Comparison of ENCODE assay signal across 9 mouse cellular contexts in genomic region chr11:71749671-71750070, GRCm38 (mm10). TPM values are rescaled to one million over a fixed set of nuclear protein-coding genes. Genes with fewer than 3 reads are reported as not detected.
DNase-seq lines count a peak whose midpoint lies in the region; ATAC-seq and TF ChIP-seq lines count a peak whose summit lies in the region.
"Had no signal": no experiment of that assay in that cellular context is flagged by ENCODE, and none has a peak within 500 bp of the region (broad histone marks: within the 10 kb centered on the region; RNA-seq: fewer than 3 reads in every experiment).

TSS of gene Wscd1 (plus strand) at chr11:71749920.

- H3K4me2 ChIP-seq in embryonic facial prominence, embryonic 13.5 days, result peak within 1 kb of the TSS; percentile 96
- H3K4me2 ChIP-seq in intestine, embryonic 15.5 days (replicated peaks), result peak within 1 kb of the TSS; percentile 94
- peak within 1 kb of the TSS; percentile 52 for H3K4me2 ChIP-seq in liver, embryonic 16.5 days (ENCODE audit: low read depth, low read length)

- peak within 1 kb of the TSS; percentile 78 for H3K9ac ChIP-seq in ES-Bruce4 (ENCODE audit: low read depth, poor library complexity, severe bottlenecking)
- peak within 1 kb of the TSS; percentile 64; the same call in 1 of the 2 replicates for H3K9ac ChIP-seq in embryonic facial prominence, embryonic 13.5 days
- H3K9ac ChIP-seq in intestine, embryonic 15.5 days, result 0 out of 2 replicates have a peak within 1 kb of the TSS, but pooled peaks have one; percentile 40
- no peak within 1 kb of the TSS for H3K9ac ChIP-seq in liver, embryonic 16.5 days (ENCODE audit: low read depth, low read length)

- H3K4me1 ChIP-seq in ES-Bruce4 (ENCODE audit: control insufficient read depth, insufficient read depth, low read length), result no peaks in the 10 kb centered on the region
- H3K4me1 ChIP-seq in embryonic facial prominence, embryonic 13.5 days, result peaks cover 13% of the 10 kb centered on the region
- H3K4me1 ChIP-seq in intestine, embryonic 15.5 days (replicated peaks), result 0 out of 2 replicates have a peak, but pooled peaks cover 7% of the 10 kb centered on the region
- no peaks in the 10 kb centered on the region for H3K4me1 ChIP-seq in liver, embryonic 16.5 days (ENCODE audit: control insufficient read depth, low read depth, low read length)
- H3K4me1 ChIP-seq in thymus, adult 2 months (replicated peaks; ENCODE audit: control insufficient read depth, insufficient read depth, low read length), result peaks cover 14% of the 10 kb centered on the region

- no peak for TF ChIP-seq POLR2A in ES-Bruce4 (IDR thresholded peaks at IDR 0.05; ENCODE audit: insufficient read depth, low read length)
- TF ChIP-seq POLR2A in thymus, adult 2 months (IDR thresholded peaks at IDR 0.05; ENCODE audit: control insufficient read depth, extremely low read depth, insufficient read depth, low read length, poor library complexity), result no peak

- no peaks in the 10 kb centered on the region for H3K36me3 ChIP-seq in ES-Bruce4 (ENCODE audit: control insufficient read depth, insufficient read depth, low read length, poor library complexity, severe bottlenecking)
- H3K36me3 ChIP-seq in embryonic facial prominence, embryonic 13.5 days, result no peaks in the 10 kb centered on the region
- H3K36me3 ChIP-seq in intestine, embryonic 15.5 days, result no peaks in the 10 kb centered on the region
- no peaks in the 10 kb centered on the region for H3K36me3 ChIP-seq in liver, embryonic 16.5 days (ENCODE audit: control insufficient read depth, insufficient read depth)
- no peaks in the 10 kb centered on the region for H3K36me3 ChIP-seq in thymus, adult 2 months (ENCODE audit: control insufficient read depth, insufficient read depth, low read length)

- ATAC-seq in frontal cortex, adult (ENCODE audit: low TSS enrichment), result no peak
- no peak for ATAC-seq in embryonic facial prominence, embryonic 13.5 days (ENCODE audit: insufficient number of reproducible peaks, insufficient read depth, low FRiP score, low TSS enrichment, low read depth)
- ATAC-seq in intestine, embryonic 15.5 days, result no peak
- ATAC-seq in liver, embryonic 16.5 days (ENCODE audit: low read depth), result no peak

- no peak for TF ChIP-seq CTCF in ES-Bruce4 (IDR thresholded peaks at IDR 0.05; ENCODE audit: low read depth, low read length)
- peak; percentile 44; the same call in 1 of the 2 replicates for TF ChIP-seq CTCF in thymus, adult 2 months (IDR thresholded peaks at IDR 0.05; ENCODE audit: borderline replicate concordance, control insufficient read depth, extremely low read depth, insufficient read depth, low read length, poor library complexity)

- TF ChIP-seq EP300 in ES-Bruce4 (IDR thresholded peaks at IDR 0.05; ENCODE audit: insufficient read depth, low read depth, low read length), result no peak

- WGBS in embryonic facial prominence, embryonic 13.5 days, result 12% methylated on average over 5 of the region's 5 CpGs
- WGBS in intestine, embryonic 15.5 days, result 17% methylated on average over 5 of the region's 5 CpGs
- 22% methylated on average over 5 of the region's 5 CpGs for WGBS in liver, embryonic 16.5 days (ENCODE audit: insufficient replicate concordance)
- WGBS in thymus, adult 2 months, result 24% methylated on average over 5 of the region's 5 CpGs

- H3K27me3 ChIP-seq in ES-Bruce4 (ENCODE audit: control insufficient read depth, insufficient read depth, low read length, poor library complexity, severe bottlenecking), result peaks cover 6% of the 10 kb centered on the region
- H3K27me3 ChIP-seq in embryonic facial prominence, embryonic 13.5 days, result peaks cover 56% of the 10 kb centered on the region
- peaks cover 39% of the 10 kb centered on the region for H3K27me3 ChIP-seq in intestine, embryonic 15.5 days (replicated peaks)
- peaks cover 24% of the 10 kb centered on the region for H3K27me3 ChIP-seq in liver, embryonic 16.5 days (ENCODE audit: control insufficient read depth, insufficient read depth, low read depth, low read length)
- no peaks in the 10 kb centered on the region for H3K27me3 ChIP-seq in thymus, adult 2 months (ENCODE audit: control insufficient read depth, insufficient read depth, low read length)

- H3K4me3 ChIP-seq in ES-Bruce4 (ENCODE audit: low read depth, low read length), result peak within 1 kb of the TSS; percentile 50
- H3K4me3 ChIP-seq in embryonic facial prominence, embryonic 13.5 days, result peak within 1 kb of the TSS; percentile 59
- peak within 1 kb of the TSS; percentile 50 for H3K4me3 ChIP-seq in intestine, embryonic 15.5 days (replicated peaks)
- H3K4me3 ChIP-seq in liver, embryonic 16.5 days (ENCODE audit: low read depth, low read length), result peak within 1 kb of the TSS; percentile 38; the same call in 1 of the 2 replicates
- peak within 1 kb of the TSS; percentile 44 for H3K4me3 ChIP-seq in thymus, adult 2 months (ENCODE audit: control insufficient read depth, insufficient read depth, low read length)

- peak in 1 of 2 experiments; percentile 55 for DNase-seq in frontal cortex, adult 2 months (ENCODE audit: extremely low spot score in 1 of 2, low spot score in 1 of 2)
- peak; percentile 58 for DNase-seq in thymus, adult 2 months
- no peak for DNase-seq in T-cell, adult 2 months (ENCODE audit: low spot score)

- no peak within 1 kb of the TSS for H3K27ac ChIP-seq in ES-Bruce4 (ENCODE audit: insufficient read depth, low read length)
- H3K27ac ChIP-seq in embryonic facial prominence, embryonic 13.5 days, result no peak within 1 kb of the TSS
- no peak within 1 kb of the TSS for H3K27ac ChIP-seq in intestine, embryonic 15.5 days
- no peak within 1 kb of the TSS for H3K27ac ChIP-seq in liver, embryonic 16.5 days (ENCODE audit: low read length)
- H3K27ac ChIP-seq in thymus, adult 2 months (ENCODE audit: control insufficient read depth, insufficient read depth, low read length), result no peak within 1 kb of the TSS

- 0 out of 2 replicates have a peak, but pooled peaks cover 3% of the 10 kb centered on the region for H3K9me3 ChIP-seq in ES-Bruce4 (replicated peaks; ENCODE audit: control insufficient read depth, insufficient read depth, low read length, poor library complexity, severe bottlenecking)
- no peaks in the 10 kb centered on the region for H3K9me3 ChIP-seq in embryonic facial prominence, embryonic 13.5 days
- H3K9me3 ChIP-seq in intestine, embryonic 15.5 days, result no peaks in the 10 kb centered on the region
- H3K9me3 ChIP-seq in liver, embryonic 16.5 days (replicated peaks; ENCODE audit: control insufficient read depth, low read length), result no peaks in the 10 kb centered on the region

RNA-seq across cellular contexts. Expression of gene Wscd1, which starts in this region (rescaled TPM):
- polyA plus RNA-seq in frontal cortex, adult 2 months (2012; rRNA removed), result 62.1 and 64.2 TPM in 2 replicates
- polyA plus RNA-seq in ES-Bruce4 (2011; ENCODE audit: insufficient read depth, insufficient read length, low read depth, missing spikeins), result 2.7 and 3.6 TPM in 2 replicates
- polyA plus RNA-seq in embryonic facial prominence, embryonic 13.5 days (2015; fragmentation: Nextera tagmentation; extraction: Ambion mirVana), result 6.1 and 8.0 TPM in 2 replicates
- polyA plus RNA-seq in intestine, embryonic 15.5 days (2015; fragmentation: Nextera tagmentation; extraction: Ambion mirVana), result 3.7 TPM in 2 replicates
- 0.15 and 0.25 TPM in 2 replicates for polyA plus RNA-seq in liver, embryonic 16.5 days (2015; fragmentation: Nextera tagmentation; extraction: Ambion mirVana)
- 13.6 and 16.6 TPM in 2 replicates for polyA plus RNA-seq in thymus, adult 2 months (2012; rRNA removed)
- polyA plus RNA-seq: C2C12 had no signal
